10 mouse cellular contexts compared by ENCODE assay signal in the genomic region with DNA sequence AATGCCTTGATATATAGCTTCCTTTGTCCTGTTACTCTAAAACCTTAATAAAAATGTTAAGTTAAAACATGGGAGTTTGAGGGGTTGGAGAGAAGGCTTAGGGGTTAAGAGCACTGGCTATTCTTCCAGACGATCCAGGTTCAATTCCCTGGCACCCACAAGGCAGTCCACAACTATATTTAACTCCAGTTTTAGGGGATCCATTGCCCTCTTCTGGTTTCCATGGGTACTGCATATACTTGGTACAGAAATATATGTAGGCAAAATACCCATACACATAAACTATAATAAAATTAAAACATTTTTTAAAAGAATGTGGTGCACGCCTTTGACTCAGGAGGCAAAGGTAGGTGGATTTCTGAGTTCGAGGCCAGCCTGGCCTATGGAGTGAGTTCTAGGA. TPM values are rescaled to one million over a fixed set of nuclear protein-coding genes. Genes with fewer than 3 reads are reported as not detected.
A peak's percentile ranks its signal among the peaks of the same experiment; 100 is the strongest.
DNase-seq lines count a peak whose midpoint lies in the region; TF ChIP-seq lines count a peak whose summit lies in the region.
"Had no signal": no experiment of that assay in that cellular context is flagged by ENCODE, and none has a peak within 500 bp of the region (broad histone marks: within the 10 kb centered on the region; RNA-seq: fewer than 3 reads in every experiment).

No protein-coding gene starts in this region.

- no peaks in the 10 kb centered on the region for H3K36me3 ChIP-seq in kidney, adult 2 months (ENCODE audit: control insufficient read depth, insufficient read depth, low read length)
- H3K36me3 ChIP-seq: hindbrain, embryonic 10.5 days; liver, embryonic 13.5 days had no signal

- no peaks in the 10 kb centered on the region for H3K4me1 ChIP-seq in kidney, adult 2 months (ENCODE audit: control insufficient read depth, insufficient read depth, low read length)
- H3K4me1 ChIP-seq: liver, embryonic 13.5 days had no signal

- peak; percentile 50 for DNase-seq in kidney, adult 2 months
- no peak for DNase-seq in kidney, adult 11 months
- peak; percentile 23 for DNase-seq in thymus, postnatal 14 days
- no peak for DNase-seq in thymus, adult 18-20 months
- DNase-seq in c-Kit-positive CD71-positive TER-119-negative erythroid progenitor cells, embryonic 14.5 days (ENCODE audit: low read depth) = peak; percentile 31
- no peak for DNase-seq in layer of hippocampus, adult 9-11 months
- DNase-seq in right cerebral cortex, adult 18-20 months = no peak
- DNase-seq: liver, embryonic 13.5 days had no signal

- WGBS in kidney, adult 2 months = 82% methylated on average over 3 of the region's 3 CpGs

- TF ChIP-seq CTCF in kidney, adult 2 months (conservative IDR thresholded peaks at IDR 0.05; ENCODE audit: insufficient read depth, insufficient read length, low read depth, low read length) = peak; percentile 25; the same call in 1 of the 2 replicates

- no peak for TF ChIP-seq POLR2A in kidney, adult 2 months (IDR thresholded peaks at IDR 0.05; ENCODE audit: low read depth, low read length)

- H3K4me3 ChIP-seq in kidney, adult 2 months (ENCODE audit: insufficient read depth, low read depth, low read length) = no peak overlapping the region
- H3K4me3 ChIP-seq: hindbrain, embryonic 10.5 days; liver, embryonic 13.5 days had no signal

- no peaks in the 10 kb centered on the region for H3K27me3 ChIP-seq in kidney, adult 2 months (replicated peaks; ENCODE audit: control insufficient read depth, insufficient read depth, low read length)
- H3K27me3 ChIP-seq: liver, embryonic 13.5 days had no signal

- H3K27ac ChIP-seq in kidney, adult 2 months (ENCODE audit: insufficient read depth, low read depth, low read length) = no peak overlapping the region
- H3K27ac ChIP-seq: hindbrain, embryonic 10.5 days; liver, embryonic 13.5 days had no signal

RNA-seq across cellular contexts. Expression of gene Trip12, which starts 44.9 kb away (rescaled TPM):
- 26.6 and 35.7 TPM in 2 replicates for polyA plus RNA-seq in kidney, adult 2 months (2012; rRNA removed)

RNA-seq across cellular contexts. Expression of gene Fbxo36, which starts 45.5 kb away (rescaled TPM):
- polyA plus RNA-seq in kidney, adult 2 months (2012; rRNA removed) = 28.7 and 32.3 TPM in 2 replicates

RNA-seq across cellular contexts. Expression of gene Slc16a14, which starts 49.8 kb away (rescaled TPM):
- polyA plus RNA-seq in kidney, adult 2 months (2012; rRNA removed) = 27.6 and 31.2 TPM in 2 replicates
- polyA plus RNA-seq: large intestine, adult 2 months had no signal

Comparison
In these comparisons a context has a peak if more than half of its experiments do, and no peak if none do; other contexts are left out.
1. DNase-seq: peak in kidney, adult 2 months (single experiment), thymus, postnatal 14 days (single experiment) and c-Kit-positive CD71-positive TER-119-negative erythroid progenitor cells, embryonic 14.5 days (single experiment); none in kidney, adult 11 months (single experiment), thymus, adult 18-20 months (0 of 2), layer of hippocampus, adult 9-11 months (single experiment) and right cerebral cortex, adult 18-20 months (single experiment).